11 mouse cellular contexts compared by ENCODE assay signal in genomic region chr4:46092429-46093076, GRCm38 (mm10). TPM values are rescaled to one million over a fixed set of nuclear protein-coding genes. Genes with fewer than 3 reads are reported as not detected.
A peak's percentile ranks its signal among the peaks of the same experiment; 100 is the strongest.
DNase-seq lines count a peak whose midpoint lies in the region; ATAC-seq and TF ChIP-seq lines count a peak whose summit lies in the region.
"Had no signal": no experiment of that assay in that cellular context is flagged by ENCODE, and none has a peak within 500 bp of the region (broad histone marks: within the 10 kb centered on the region; RNA-seq: fewer than 3 reads in every experiment).

No protein-coding gene starts in this region.

- 85% methylated on average over 5 of the region's 5 CpGs for WGBS in forebrain, embryonic 10.5 days
- 87% methylated on average over 5 of the region's 5 CpGs for WGBS in forebrain, embryonic 14.5 days
- 32% methylated on average over 5 of the region's 5 CpGs for WGBS in cerebellum, adult 2 months
- 82% methylated on average over 5 of the region's 5 CpGs for WGBS in midbrain, embryonic 10.5 days

- H3K27ac ChIP-seq in forebrain, embryonic 10.5 days, result 0 out of 2 replicates have a peak overlapping the region, but pooled peaks have one; percentile 25
- no peak overlapping the region for H3K27ac ChIP-seq in forebrain, embryonic 14.5 days (ENCODE audit: low read depth, low read length)
- peak overlapping the region; percentile 80 for H3K27ac ChIP-seq in cerebellum, adult 2 months (ENCODE audit: insufficient read depth, low read length)
- H3K27ac ChIP-seq in midbrain, embryonic 10.5 days (replicated peaks), result no peak overlapping the region; the same call in 1 of the 2 replicates
- H3K27ac ChIP-seq: intestine, embryonic 15.5 days; liver, embryonic 13.5 days had no signal

- no peak for TF ChIP-seq CTCF in cerebellum, adult 2 months (IDR thresholded peaks at IDR 0.05; ENCODE audit: borderline replicate concordance, insufficient read depth, low read depth, low read length)

- ATAC-seq in forebrain, embryonic 14.5 days, result no peak
- ATAC-seq: intestine, embryonic 15.5 days had no signal

- no peaks in the 10 kb centered on the region for H3K27me3 ChIP-seq in forebrain, embryonic 10.5 days (ENCODE audit: poor library complexity, severe bottlenecking)
- H3K27me3 ChIP-seq in forebrain, embryonic 14.5 days (replicated peaks; ENCODE audit: control insufficient read depth, insufficient read depth, low read length), result no peaks in the 10 kb centered on the region
- H3K27me3 ChIP-seq in cerebellum, adult 2 months (ENCODE audit: control insufficient read depth, insufficient read depth, low read length), result no peaks in the 10 kb centered on the region
- H3K27me3 ChIP-seq in midbrain, embryonic 10.5 days (ENCODE audit: low read depth, poor library complexity, severe bottlenecking), result no peaks in the 10 kb centered on the region
- H3K27me3 ChIP-seq: intestine, embryonic 15.5 days; liver, embryonic 13.5 days had no signal

- peaks cover 26% of the 10 kb centered on the region for H3K4me1 ChIP-seq in forebrain, embryonic 10.5 days
- H3K4me1 ChIP-seq in forebrain, embryonic 14.5 days (ENCODE audit: control insufficient read depth, insufficient read depth, low read length), result no peaks in the 10 kb centered on the region; the same call in 1 of the 2 replicates
- peaks cover 32% of the 10 kb centered on the region for H3K4me1 ChIP-seq in cerebellum, adult 2 months (ENCODE audit: control insufficient read depth, insufficient read depth, low read length)
- peaks cover 14% of the 10 kb centered on the region for H3K4me1 ChIP-seq in midbrain, embryonic 10.5 days
- H3K4me1 ChIP-seq: intestine, embryonic 15.5 days; liver, embryonic 13.5 days had no signal

- H3K9me3 ChIP-seq in forebrain, embryonic 10.5 days, result no peaks in the 10 kb centered on the region
- H3K9me3 ChIP-seq in forebrain, embryonic 14.5 days (replicated peaks; ENCODE audit: control insufficient read depth, low read length), result no peaks in the 10 kb centered on the region
- no peaks in the 10 kb centered on the region for H3K9me3 ChIP-seq in midbrain, embryonic 10.5 days (replicated peaks)
- H3K9me3 ChIP-seq: intestine, embryonic 15.5 days; liver, embryonic 13.5 days had no signal

- H3K36me3 ChIP-seq in forebrain, embryonic 10.5 days (replicated peaks), result no peaks in the 10 kb centered on the region
- H3K36me3 ChIP-seq in forebrain, embryonic 14.5 days (ENCODE audit: control insufficient read depth, insufficient read depth, low read length), result no peaks in the 10 kb centered on the region
- no peaks in the 10 kb centered on the region for H3K36me3 ChIP-seq in midbrain, embryonic 10.5 days
- H3K36me3 ChIP-seq: intestine, embryonic 15.5 days had no signal

- no peak overlapping the region for H3K4me2 ChIP-seq in forebrain, embryonic 14.5 days (ENCODE audit: low read length)
- H3K4me2 ChIP-seq: intestine, embryonic 15.5 days; liver, embryonic 13.5 days had no signal

- TF ChIP-seq POLR2A in cerebellum, adult 2 months (IDR thresholded peaks at IDR 0.05; ENCODE audit: borderline replicate concordance, insufficient read depth, low read length), result no peak

- H3K4me3 ChIP-seq in forebrain, embryonic 10.5 days, result no peak overlapping the region
- H3K4me3 ChIP-seq in forebrain, embryonic 14.5 days (ENCODE audit: low read depth, low read length), result no peak overlapping the region
- no peak overlapping the region for H3K4me3 ChIP-seq in cerebellum, adult 2 months (replicated peaks; ENCODE audit: insufficient read depth, low read depth, low read length)
- H3K4me3 ChIP-seq in midbrain, embryonic 10.5 days, result no peak overlapping the region
- H3K4me3 ChIP-seq: intestine, embryonic 15.5 days; liver, embryonic 13.5 days had no signal

- H3K9ac ChIP-seq in forebrain, embryonic 14.5 days (ENCODE audit: low read length), result no peak overlapping the region
- H3K9ac ChIP-seq: intestine, embryonic 15.5 days; liver, embryonic 13.5 days had no signal

- no peak for DNase-seq in forebrain, embryonic 10.5 days (ENCODE audit: extremely low spot score, low spot score)
- DNase-seq in forebrain, embryonic 14.5 days (ENCODE audit: low spot score), result no peak
- peak; percentile 57 for DNase-seq in urinary bladder, postnatal 14 days (ENCODE audit: low spot score)
- DNase-seq in urinary bladder, postnatal 10 days (ENCODE audit: low spot score), result no peak
- peak; percentile 72 to 90 for DNase-seq in cerebellum, adult 2 months
- peak; percentile 79 for DNase-seq in telencephalon, adult 2 months (ENCODE audit: low read depth, low spot score)
- DNase-seq in kidney, adult 9 months, result no peak
- no peak for DNase-seq in midbrain, embryonic 10.5 days (ENCODE audit: low spot score)
- DNase-seq: heart, postnatal 10 days; liver, embryonic 13.5 days had no signal

RNA-seq across cellular contexts. Expression of gene Ncbp1, which starts 45.9 kb away (rescaled TPM):
- polyA plus RNA-seq in forebrain, embryonic 10.5 days (2016; fragmentation: Nextera tagmentation; extraction: Ambion mirVana), result 139 and 141 TPM in 2 replicates
- polyA plus RNA-seq in forebrain, embryonic 14.5 days (2014; fragmentation: Nextera tagmentation; extraction: Ambion mirVana), result 114 and 118 TPM in 2 replicates
- 50.8 and 61.2 TPM in 2 replicates for polyA plus RNA-seq in cerebellum, adult 2 months (2012; rRNA removed)
- 127 and 133 TPM in 2 replicates for polyA plus RNA-seq in midbrain, embryonic 10.5 days (2016; fragmentation: Nextera tagmentation; extraction: Ambion mirVana)

RNA-seq across cellular contexts. Expression of gene Tstd2, which starts 45.9 kb away (rescaled TPM):
- polyA plus RNA-seq in forebrain, embryonic 10.5 days (2016; fragmentation: Nextera tagmentation; extraction: Ambion mirVana), result 66.9 and 67.4 TPM in 2 replicates
- 18.3 TPM in 2 replicates for polyA plus RNA-seq in forebrain, embryonic 14.5 days (2014; fragmentation: Nextera tagmentation; extraction: Ambion mirVana)
- polyA plus RNA-seq in cerebellum, adult 2 months (2012; rRNA removed), result 15.4 and 16.2 TPM in 2 replicates
- polyA plus RNA-seq in midbrain, embryonic 10.5 days (2016; fragmentation: Nextera tagmentation; extraction: Ambion mirVana), result 62.8 and 63.6 TPM in 2 replicates

RNA-seq across cellular contexts. Expression of gene Tmod1, which starts 53.8 kb away (rescaled TPM):
- 2.5 and 4.0 TPM in 2 replicates for polyA plus RNA-seq in forebrain, embryonic 10.5 days (2016; fragmentation: Nextera tagmentation; extraction: Ambion mirVana)
- 0.80 and 0.93 TPM in 2 replicates for polyA plus RNA-seq in forebrain, embryonic 14.5 days (2014; fragmentation: Nextera tagmentation; extraction: Ambion mirVana)
- 55.4 and 55.7 TPM in 2 replicates for polyA plus RNA-seq in cerebellum, adult 2 months (2012; rRNA removed)
- polyA plus RNA-seq in midbrain, embryonic 10.5 days (2016; fragmentation: Nextera tagmentation; extraction: Ambion mirVana), result 1.6 and 3.0 TPM in 2 replicates

Comparison
In these comparisons a context has a peak if more than half of its experiments do, and no peak if none do; other contexts are left out.
1. DNase-seq: peak in urinary bladder, postnatal 14 days (single experiment), cerebellum, adult 2 months (2 of 2) and telencephalon, adult 2 months (single experiment); none in forebrain, embryonic 10.5 days (single experiment), forebrain, embryonic 14.5 days (single experiment), urinary bladder, postnatal 10 days (single experiment), kidney, adult 9 months (single experiment) and midbrain, embryonic 10.5 days (single experiment).
2. H3K27ac ChIP-seq: peak in forebrain, embryonic 10.5 days (single experiment) and cerebellum, adult 2 months (single experiment); none in forebrain, embryonic 14.5 days (single experiment) and midbrain, embryonic 10.5 days (single experiment).
3. RNA of gene Tmod1, which starts 53.8 kb away (polyA plus RNA-seq): 55.4 to 55.7 TPM in cerebellum, adult 2 months; 2.5 to 4.0 TPM in forebrain, embryonic 10.5 days, 1.6 to 3.0 TPM in midbrain, embryonic 10.5 days and 0.80 to 0.93 TPM in forebrain, embryonic 14.5 days; every median in the first group is over 10 times any median in the second.